Mouse (Mus musculus) neural tube, embryonic 15.5 days (tissue): Measurements from ENCODE around the gene Nipal4. TPM values are rescaled to one million over a fixed set of nuclear protein-coding genes. Genes with fewer than 3 reads are reported as not detected.
"Not testable (repeated sequence)": the region's sequence is repeated elsewhere in the genome, so short reads cannot be mapped to it uniquely, and the experiment has no call there.

Experiments
- ATAC-seq: fragments of 200-750 bp; cut with Nextera tagmentation; 2 replicates; pipeline ENCODE4 v1.8.0; 2017; ENCODE audit warnings: mild to moderate bottlenecking, moderate TSS enrichment, moderate library complexity; ENCODE audit not compliant: low FRiP score
- H3K27ac ChIP-seq: fragments of 300-500 bp; sonication (generic); replicated peaks from 2 replicates; pipeline ENCODE4 v1.5.1; 2015; ENCODE audit warnings: mild to moderate bottlenecking, inconsistent platforms
- H3K27me3 ChIP-seq: fragments of 300-500 bp; sonication (generic); replicated peaks from 2 replicates; pipeline ENCODE4 v1.6.1; 2015; ENCODE audit warnings: inconsistent platforms
- H3K36me3 ChIP-seq: fragments of 300-500 bp; sonication (generic); 2 replicates; pipeline ENCODE4 v1.6.1; 2015; ENCODE audit warnings: inconsistent platforms
- H3K4me1 ChIP-seq: fragments of 300-500 bp; sonication (generic); 2 replicates; pipeline ENCODE4 v1.6.1; 2015; ENCODE audit warnings: inconsistent platforms
- H3K4me2 ChIP-seq: fragments of 300-500 bp; sonication (generic); 2 replicates; pipeline ENCODE4 v1.6.1; 2015; ENCODE audit warnings: inconsistent platforms, mild to moderate bottlenecking, moderate library complexity
- H3K4me3 ChIP-seq: fragments of 300-500 bp; sonication (generic); replicated peaks from 2 replicates; pipeline ENCODE4 v1.5.1; 2015; ENCODE audit warnings: mild to moderate bottlenecking, inconsistent platforms
- H3K9ac ChIP-seq: fragments of 300-500 bp; sonication (generic); replicated peaks from 2 replicates; pipeline ENCODE4 v1.6.1; 2015; ENCODE audit warnings: mild to moderate bottlenecking, inconsistent platforms
- H3K9me3 ChIP-seq: fragments of 300-500 bp; sonication (generic); replicated peaks from 2 replicates; pipeline ENCODE4 v1.6.1; 2016; ENCODE audit warnings: inconsistent platforms
- WGBS: fragments of 180-500 bp; shearing (Covaris S2); methylation state at CpG from one replicate; pipeline ENCODE4 v1.1.7; 2015; ENCODE audit warnings: mixed read lengths; 5-methylcytosine and 5-hydroxymethylcytosine counted together
- polyA plus RNA-seq: library from polyadenylated mRNA; unstranded; fragments of >200 nt; fragmentation: Nextera tagmentation; extraction: Ambion mirVana; gene quantifications from 2 replicates; pipeline ENCODE4 v1.2.1, GENCODE M21; 2015

Nipal4 gene
- polyA plus RNA-seq, 1 experiment from 2014 or later: 0.15 TPM

DNA sequence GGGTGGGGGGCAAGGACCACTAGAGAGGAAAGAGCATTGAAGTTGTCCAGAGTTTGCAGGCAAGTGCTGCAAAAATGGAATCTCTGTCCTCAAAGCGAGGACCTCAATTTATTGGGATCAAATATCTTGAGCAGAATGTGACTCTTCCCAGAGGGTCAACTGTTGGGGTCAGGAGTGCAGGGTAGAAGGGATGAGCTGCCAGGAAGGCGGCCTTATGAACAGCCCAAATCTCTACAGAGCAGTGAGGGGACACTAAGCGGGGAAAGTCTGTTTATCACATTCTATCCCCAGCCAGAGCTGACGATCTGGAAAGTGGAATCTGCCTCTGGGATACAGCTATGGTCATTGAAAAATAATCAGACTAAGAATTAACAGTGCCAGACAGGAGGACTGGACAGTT, 27.9 kb upstream of the Nipal4 start:
- ATAC-seq: no peak

DNA sequence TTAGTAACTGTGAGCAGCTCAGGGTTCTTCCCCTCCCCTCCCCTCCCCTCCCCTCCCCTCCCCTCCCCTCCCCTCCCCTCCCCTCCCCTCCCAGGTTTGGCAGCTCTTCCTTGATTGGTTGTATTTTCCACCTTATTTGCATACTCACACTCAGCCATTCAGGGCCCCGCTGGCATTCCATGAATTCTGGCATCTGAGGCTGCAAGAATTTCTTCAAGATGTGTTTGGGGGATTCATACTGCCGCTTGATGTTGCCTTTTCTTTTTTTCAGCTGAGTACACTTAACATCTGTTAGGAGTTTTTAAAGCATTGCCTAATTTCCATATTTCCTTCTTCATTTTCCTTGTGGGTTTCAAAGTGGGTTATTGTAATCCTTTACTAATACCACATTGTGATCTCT, 22.0 kb upstream of the Nipal4 start:
- 67% methylated on average over 2 of the region's 2 CpGs for WGBS
- Histone ChIP-seq H3K9ac (no peak overlapping the region), H3K9me3 (no peaks in the 10 kb centered on the region), H3K4me2 (no peak overlapping the region), H3K4me3 (no peak overlapping the region), H3K27ac (no peak overlapping the region), H3K27me3 (no peaks in the 10 kb centered on the region), H3K4me1 (no peaks in the 10 kb centered on the region), H3K36me3 (peaks cover 11% of the 10 kb centered on the region; the same call in 1 of the 2 replicates)
- no peak for ATAC-seq

More for the DNA sequence above, 27.9 kb upstream of the Nipal4 start:
- 76% methylated on average over 4 of the region's 4 CpGs for WGBS
- H3K4me1 ChIP-seq: no peaks in the 10 kb centered on the region
- peaks cover 64% of the 10 kb centered on the region for H3K36me3 ChIP-seq
- no peak overlapping the region for H3K4me2 ChIP-seq
- H3K27me3 ChIP-seq: no peaks in the 10 kb centered on the region
- H3K9ac ChIP-seq: no peak overlapping the region
- H3K9me3 ChIP-seq: no peaks in the 10 kb centered on the region
- no peak overlapping the region for H3K27ac ChIP-seq
- H3K4me3 ChIP-seq: no peak overlapping the region

DNA sequence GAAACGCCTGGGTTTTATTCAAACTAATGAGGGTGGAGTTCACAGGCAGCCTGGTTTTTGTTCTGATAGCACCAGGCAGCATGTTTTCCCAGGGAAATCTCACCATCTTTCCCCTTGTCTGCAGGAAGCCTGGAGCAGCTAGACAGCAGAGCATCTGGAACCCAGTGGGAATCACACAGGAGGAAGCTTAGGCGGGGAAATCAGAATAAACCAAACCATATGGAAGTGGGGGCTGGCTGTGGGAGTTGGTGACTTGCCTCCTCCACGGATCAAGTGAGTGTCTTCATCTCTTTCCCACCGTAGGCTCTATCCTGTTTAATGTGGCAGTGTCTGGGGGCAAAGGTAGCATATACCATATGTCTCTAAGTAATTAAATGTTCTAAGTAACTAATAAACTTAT, 19.2 kb upstream of the Nipal4 start:
- Histone ChIP-seq H3K36me3 (no peaks in the 10 kb centered on the region), H3K4me1 (no peaks in the 10 kb centered on the region), H3K27me3 (no peaks in the 10 kb centered on the region), H3K27ac (no peak overlapping the region), H3K9ac (no peak overlapping the region), H3K4me3 (no peak overlapping the region), H3K4me2 (no peak overlapping the region), H3K9me3 (no peaks in the 10 kb centered on the region)
- WGBS: 45% methylated on average over 4 of the region's 4 CpGs
- ATAC-seq: no peak

DNA sequence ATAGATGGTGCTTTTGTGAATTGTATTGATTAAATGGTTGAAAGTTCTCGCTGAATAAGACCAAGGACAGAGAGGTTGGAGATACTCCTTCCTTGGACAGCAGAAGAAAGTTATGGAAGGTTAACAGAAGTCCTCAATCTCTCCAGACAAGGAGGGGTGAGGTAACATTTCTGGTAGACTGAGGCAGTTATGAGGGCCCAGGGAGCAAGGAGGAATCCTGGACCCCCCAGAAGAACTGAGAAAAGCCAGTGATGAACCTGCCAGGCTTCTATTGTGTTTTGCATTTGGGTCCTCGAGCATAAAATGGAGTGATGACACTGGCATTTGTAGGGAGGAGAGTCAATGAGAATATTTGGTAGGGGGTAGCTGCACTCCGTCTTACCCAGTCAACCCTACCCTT, 18.6 kb upstream of the Nipal4 start:
- ATAC-seq: no peak
- Histone ChIP-seq H3K4me2 (no peak overlapping the region), H3K9me3 (no peaks in the 10 kb centered on the region), H3K9ac (no peak overlapping the region), H3K4me1 (no peaks in the 10 kb centered on the region), H3K4me3 (no peak overlapping the region), H3K27me3 (no peaks in the 10 kb centered on the region), H3K27ac (no peak overlapping the region), H3K36me3 (no peaks in the 10 kb centered on the region)
- 84% methylated on average over 3 of the region's 3 CpGs for WGBS

DNA sequence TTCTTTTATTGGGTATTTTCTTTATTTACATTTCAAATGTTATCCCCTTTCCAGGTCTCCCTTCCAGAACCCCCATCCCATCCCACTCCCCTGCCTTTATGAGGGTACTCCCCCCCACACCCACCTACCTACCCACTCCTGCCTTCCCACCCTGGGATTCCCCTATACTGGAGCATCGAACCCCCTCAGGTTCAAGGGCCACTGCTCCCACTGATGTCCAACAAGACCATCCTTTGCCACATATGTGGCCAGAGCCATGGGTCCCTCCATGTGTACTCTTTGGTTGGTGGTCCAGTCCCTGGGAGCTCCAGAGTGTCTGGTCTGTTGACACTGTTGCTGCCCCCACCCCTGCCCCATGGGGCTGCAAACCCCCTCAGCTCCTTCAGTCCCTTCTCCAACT, 15.7 kb upstream of the Nipal4 start:
- H3K4me1 ChIP-seq, H3K27ac ChIP-seq, H3K27me3 ChIP-seq, ATAC-seq, H3K4me3 ChIP-seq, H3K4me2 ChIP-seq, H3K9ac ChIP-seq, H3K9me3 ChIP-seq, H3K36me3 ChIP-seq: not testable (repeated sequence)
- WGBS: 96% methylated on average over 1 of the region's 1 CpGs

DNA sequence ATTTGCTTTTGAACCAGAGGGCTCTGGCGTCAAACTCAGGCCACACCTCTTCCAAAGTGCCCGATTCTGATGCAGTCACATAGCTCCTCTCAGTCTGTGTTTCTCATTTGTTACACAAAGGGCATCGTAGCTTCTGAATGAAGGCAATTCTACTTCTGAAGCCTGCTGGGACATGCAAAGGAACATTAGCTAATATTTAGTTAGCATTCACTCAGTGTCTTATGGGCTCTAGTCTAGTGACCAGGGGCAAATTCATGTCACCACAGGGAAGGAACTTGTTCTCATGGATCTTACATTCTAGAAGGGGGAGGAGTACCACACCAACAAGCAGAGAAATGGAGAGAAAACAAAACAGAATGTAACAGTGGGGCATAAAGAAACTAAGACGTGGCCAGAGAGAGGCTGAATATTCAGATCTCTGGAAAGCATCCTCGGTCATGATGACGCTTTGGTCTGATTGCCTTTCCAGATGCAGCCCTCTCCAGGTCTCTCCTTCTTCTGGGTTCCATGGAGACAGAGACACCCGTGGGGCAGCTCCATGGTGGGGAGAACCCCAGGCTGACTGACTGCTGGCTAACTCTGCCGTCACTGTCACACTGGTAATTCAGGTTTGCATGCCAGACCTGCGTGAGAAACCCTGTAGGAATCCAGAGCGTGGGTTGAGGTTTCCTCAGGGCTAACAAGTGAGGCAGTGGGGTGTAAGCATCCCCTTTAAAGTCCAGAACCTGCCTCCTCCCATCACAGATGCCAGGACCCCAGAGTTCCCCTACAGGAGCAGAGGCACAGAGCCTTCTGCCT, 11.1 kb upstream of the Nipal4 start:
- Histone ChIP-seq H3K27me3 (no peaks in the 10 kb centered on the region), H3K4me2 (no peak overlapping the region), H3K36me3 (no peaks in the 10 kb centered on the region), H3K4me1 (no peaks in the 10 kb centered on the region), H3K9ac (no peak overlapping the region), H3K4me3 (no peak overlapping the region), H3K9me3 (no peaks in the 10 kb centered on the region), H3K27ac (no peak overlapping the region)
- WGBS: 80% methylated on average over 10 of the region's 10 CpGs
- ATAC-seq: no peak

DNA sequence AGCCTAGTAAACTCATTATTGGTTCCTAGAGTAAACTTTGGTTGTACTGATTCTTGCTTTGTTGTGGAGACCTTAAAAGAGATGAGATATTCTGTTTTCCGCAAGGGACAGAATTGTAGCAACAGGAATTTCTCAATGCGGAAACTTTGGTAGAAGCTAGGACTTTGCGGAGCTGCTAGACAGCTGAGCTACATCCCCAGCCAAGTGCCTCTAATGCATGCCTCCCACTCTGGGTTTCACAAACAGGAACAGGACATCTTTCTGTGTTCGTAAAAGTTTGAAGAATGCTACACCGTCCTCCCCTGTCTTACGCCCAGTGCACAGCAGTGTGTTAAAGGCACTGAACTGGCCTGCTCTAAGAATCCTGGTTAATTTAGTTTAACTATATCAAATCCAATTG, 9.8 kb upstream of the Nipal4 start:
- Histone ChIP-seq H3K4me3 (no peak overlapping the region), H3K9me3 (no peaks in the 10 kb centered on the region), H3K27ac (no peak overlapping the region), H3K4me1 (no peaks in the 10 kb centered on the region), H3K4me2 (no peak overlapping the region), H3K27me3 (no peaks in the 10 kb centered on the region), H3K9ac (no peak overlapping the region), H3K36me3 (no peaks in the 10 kb centered on the region)
- no peak for ATAC-seq
- WGBS: 94% methylated on average over 6 of the region's 6 CpGs

DNA sequence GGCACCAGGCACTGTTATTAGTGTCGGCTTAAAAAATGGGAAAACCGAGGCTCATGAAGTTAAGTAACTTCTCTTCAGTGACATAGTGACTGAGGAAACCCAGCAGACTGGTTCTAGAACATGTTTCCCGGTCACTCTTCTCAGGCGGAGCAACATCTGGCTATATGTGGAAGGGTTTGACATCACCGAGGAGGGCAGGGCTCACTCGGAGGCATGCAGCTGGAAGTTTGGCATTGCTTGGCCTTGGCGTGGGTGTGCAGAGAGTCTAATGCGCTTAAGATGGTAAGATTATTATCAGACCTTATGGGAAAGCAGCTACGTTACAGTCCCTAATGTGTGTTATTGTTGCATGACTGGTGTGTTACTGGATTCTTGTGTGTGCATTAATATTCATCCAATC, 5.8 kb upstream of the Nipal4 start:
- Histone ChIP-seq H3K36me3 (no peaks in the 10 kb centered on the region), H3K4me3 (no peak overlapping the region), H3K9ac (no peak overlapping the region), H3K27me3 (no peaks in the 10 kb centered on the region), H3K4me2 (no peak overlapping the region), H3K4me1 (no peaks in the 10 kb centered on the region), H3K27ac (no peak overlapping the region), H3K9me3 (no peaks in the 10 kb centered on the region)
- 95% methylated on average over 9 of the region's 9 CpGs for WGBS
- no peak for ATAC-seq

DNA sequence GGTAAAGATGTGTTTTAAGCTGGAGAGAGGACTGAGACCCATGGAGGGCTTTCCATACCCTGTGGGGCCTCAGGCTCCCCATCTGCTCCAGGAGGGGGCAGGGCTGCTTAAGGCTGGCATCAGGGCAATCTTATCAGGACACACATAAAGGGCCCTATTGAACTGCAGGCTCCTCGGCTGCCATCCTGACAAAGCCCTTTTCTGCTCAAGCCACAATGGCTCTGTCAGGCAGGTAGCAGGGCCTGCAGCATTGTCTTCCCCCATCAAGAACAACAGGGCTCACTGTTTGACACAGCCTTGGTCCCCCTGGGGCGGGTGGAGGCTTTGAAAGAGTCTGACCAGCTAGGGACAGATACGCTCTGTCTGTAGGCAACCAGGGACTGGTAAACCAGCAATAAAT, 3.6 kb upstream of the Nipal4 start:
- no peak overlapping the region for H3K4me3 ChIP-seq
- no peak overlapping the region for H3K9ac ChIP-seq
- no peak overlapping the region for H3K27ac ChIP-seq
- H3K4me2 ChIP-seq: no peak overlapping the region
- 41% methylated on average over 3 of the region's 3 CpGs for WGBS
- ATAC-seq: no peak
- no peaks in the 10 kb centered on the region for H3K36me3 ChIP-seq
- peaks cover 11% of the 10 kb centered on the region for H3K27me3 ChIP-seq
- peaks cover 9% of the 10 kb centered on the region for H3K4me1 ChIP-seq
- H3K9me3 ChIP-seq: no peaks in the 10 kb centered on the region

DNA sequence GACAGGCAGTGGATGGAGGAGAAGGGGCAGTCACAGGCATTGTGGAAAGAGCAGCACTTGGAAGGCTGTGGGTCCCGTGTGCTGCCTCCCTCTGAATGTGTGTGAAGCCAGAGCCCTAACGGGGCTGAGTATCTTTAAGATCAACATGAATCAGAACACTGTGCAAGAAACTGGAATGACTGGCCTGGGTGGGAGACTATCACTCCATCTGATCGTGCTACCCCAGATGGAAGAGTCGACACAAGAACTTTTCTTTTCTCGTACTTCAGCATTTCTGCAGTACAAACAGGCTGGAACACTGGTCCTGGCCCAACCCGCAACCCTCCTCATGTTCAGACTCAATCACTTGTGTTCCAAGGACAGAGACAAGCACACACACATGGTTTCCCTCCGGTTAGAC, 2.2 kb upstream of the Nipal4 start:
- ATAC-seq: no peak
- Histone ChIP-seq H3K4me1 (peaks cover 9% of the 10 kb centered on the region), H3K27ac (no peak overlapping the region), H3K9me3 (no peaks in the 10 kb centered on the region), H3K9ac (no peak overlapping the region), H3K4me3 (no peak overlapping the region), H3K36me3 (no peaks in the 10 kb centered on the region), H3K4me2 (no peak overlapping the region), H3K27me3 (peaks cover 19% of the 10 kb centered on the region)
- 94% methylated on average over 7 of the region's 7 CpGs for WGBS

DNA sequence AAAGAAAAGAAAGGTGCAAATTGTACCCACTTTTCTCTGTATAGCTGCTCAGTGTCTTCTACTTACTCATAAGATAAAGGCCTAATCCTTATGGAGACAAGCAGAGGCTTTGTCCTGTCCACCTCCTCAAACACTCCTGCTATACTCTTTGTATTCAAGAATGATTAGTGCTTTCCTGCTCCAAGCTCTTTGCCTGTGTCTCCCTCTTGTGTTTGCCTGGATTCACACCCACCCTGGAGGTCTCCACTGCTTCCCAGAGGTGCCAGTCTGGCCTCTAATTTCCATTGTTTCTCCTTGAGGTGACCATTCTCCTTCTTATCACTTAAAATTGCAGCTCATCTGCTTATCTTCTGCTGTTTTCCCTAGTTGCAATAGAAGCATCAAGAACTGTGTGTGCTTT, 8.8 kb downstream of the Nipal4 start:
- Histone ChIP-seq H3K27ac (no peak overlapping the region), H3K4me3 (no peak overlapping the region), H3K9ac (no peak overlapping the region), H3K4me2 (no peak overlapping the region), H3K9me3 (no peaks in the 10 kb centered on the region), H3K27me3 (no peaks in the 10 kb centered on the region), H3K36me3 (no peaks in the 10 kb centered on the region), H3K4me1 (no peaks in the 10 kb centered on the region)
- no peak for ATAC-seq

DNA sequence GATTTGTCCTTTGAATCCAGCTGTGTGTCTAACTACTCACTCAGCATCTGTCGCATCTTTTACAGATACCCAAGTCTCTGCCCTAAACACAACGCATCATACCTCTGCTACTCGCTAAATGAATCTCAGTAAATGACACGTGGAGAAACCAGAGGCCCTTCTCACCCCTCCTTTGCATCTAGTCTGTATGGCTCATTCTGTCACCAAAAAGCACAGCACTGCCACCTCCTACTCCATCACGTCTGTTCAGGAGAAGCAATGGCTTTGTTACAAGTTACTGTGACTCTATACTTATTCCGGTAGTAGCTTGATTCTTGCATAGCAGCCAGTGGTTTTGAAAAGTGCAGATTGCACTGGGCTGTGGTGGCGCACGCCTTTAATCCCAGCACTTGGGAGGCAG, 9.4 kb downstream of the Nipal4 start:
- 93% methylated on average over 8 of the region's 8 CpGs for WGBS
- no peak overlapping the region for H3K27ac ChIP-seq
- H3K9ac ChIP-seq: no peak overlapping the region
- H3K4me1 ChIP-seq: no peaks in the 10 kb centered on the region
- no peak overlapping the region for H3K4me3 ChIP-seq
- H3K27me3 ChIP-seq: no peaks in the 10 kb centered on the region
- no peak for ATAC-seq
- no peaks in the 10 kb centered on the region for H3K36me3 ChIP-seq
- H3K4me2 ChIP-seq: no peak overlapping the region
- no peaks in the 10 kb centered on the region for H3K9me3 ChIP-seq
